Mouse (Mus musculus): ENCODE results near the gene Cts8. TPM values are rescaled to one million over a fixed set of nuclear protein-coding genes. Genes with fewer than 3 reads are reported as not detected.

Cts8 gene
- total RNA-seq (2021): not detected

- intact Hi-C loops (cut with DNase I): no loop called here
Observed at GRCm38 (mm10) chr13:61255258-61255657, at the start of gene Cts8. Gene Cts8, minus strand, starts transcription at chr13:61255358.

GRCm38 (mm10) chr13:61288739-61289138, 33.6 kb upstream of the Cts8 start, which contains the start of gene Gm49398:
Gene Gm49398, minus strand, starts transcription at chr13:61288839.
- intact Hi-C loops (cut with DNase I): no loop called here
- no peak for DNase-seq (ENCODE audit: low spot score in 2 of 2)

More at GRCm38 (mm10) chr13:61255258-61255657, at the start of gene Cts8:
- DNase-seq (ENCODE audit: low spot score in 2 of 2): no peak

GRCm38 (mm10) chr13:61241076-61241947, 13.8 kb downstream of the Cts8 start:
- intact Hi-C loops (cut with DNase I): loop anchor here (2.0 kb wide), 1 partner anchor 483 kb away; no protein-coding TSS in a partner anchor
- peak; percentile 5 to 8 for DNase-seq (ENCODE audit: low spot score in 2 of 2)

GRCm38 (mm10) chr13:61203310-61203709, 51.8 kb downstream of the Cts8 start, which contains the start of gene Cts6:
Gene Cts6, minus strand, starts transcription at chr13:61203410.
- intact Hi-C loops (cut with DNase I): no loop called here
- DNase-seq (ENCODE audit: low spot score in 2 of 2): no peak

Other genes with a start within 250 kb of the Cts8 start
- gene Ctsj, start 249.4 kb downstream of the Cts8 start, total RNA-seq (2021): not detected
- not detected for gene Ctsq, start 214.7 kb downstream of the Cts8 start, total RNA-seq (2021)
- gene Ctsr, start 91.1 kb downstream of the Cts8 start, total RNA-seq (2021): not detected
- not detected for gene Cts6, start 51.9 kb downstream of the Cts8 start, total RNA-seq (2021)
- gene Gm49398, start 33.5 kb upstream of the Cts8 start, total RNA-seq (2021): not detected
- gene Cts7, start 102.8 kb upstream of the Cts8 start, total RNA-seq (2021): not detected